Mouse (Mus musculus): ENCODE results near the gene Myzap.

DNA sequence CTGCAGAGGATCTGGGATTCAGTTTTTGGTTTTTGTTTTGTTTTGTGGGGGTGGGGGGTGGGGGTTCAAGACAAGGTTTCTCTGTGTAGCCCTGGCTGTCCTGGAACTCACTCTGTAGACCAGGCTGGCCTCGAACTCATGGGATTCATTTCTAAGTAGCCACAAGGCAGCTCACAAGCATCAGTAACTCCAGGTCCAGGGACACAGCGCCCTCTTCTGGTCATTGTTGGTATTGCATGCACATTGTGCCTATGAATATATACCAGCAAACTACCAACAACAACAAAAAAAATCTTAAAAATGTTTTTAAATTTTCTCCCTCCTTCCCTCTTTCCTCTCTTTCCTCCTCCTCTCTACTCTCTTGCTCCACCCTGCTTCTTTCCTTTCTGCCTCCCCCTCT is 22.5 kb upstream of the Myzap start:
- TF ChIP-seq FLI1 (IDR thresholded peaks at IDR 0.05; ENCODE audit: low read length) (no peak), GATA1 (IDR thresholded peaks at IDR 0.05; ENCODE audit: borderline replicate concordance, low read length) (no peak)
